In genomic region chr5:147059319-147059718, GRCm38 (mm10) we compare ENCODE assay signal across 17 mouse cellular contexts. TPM values are rescaled to one million over a fixed set of nuclear protein-coding genes. Genes with fewer than 3 reads are reported as not detected.
DNase-seq lines count a peak whose midpoint lies in the region; ATAC-seq and TF ChIP-seq lines count a peak whose summit lies in the region.
"Had no signal": no experiment of that assay in that cellular context is flagged by ENCODE, and none has a peak within 500 bp of the region (broad histone marks: within the 10 kb centered on the region; RNA-seq: fewer than 3 reads in every experiment).

No protein-coding gene starts in this region.

- peak in 1 of 2 experiments; percentile 61 for DNase-seq in cerebellum, adult 2 months
- no peak for DNase-seq in cerebellum, postnatal 4 days (ENCODE audit: low spot score in 2 of 2)
- DNase-seq in A20 (ENCODE audit: low read depth, low spot score) = peak; percentile 84
- DNase-seq in layer of hippocampus, postnatal 36 days = no peak
- DNase-seq in right cerebral cortex, postnatal 25 days = no peak
- DNase-seq: lung, embryonic 14.5 days had no signal

- H3K27me3 ChIP-seq in cerebellum, adult 2 months (ENCODE audit: control insufficient read depth, insufficient read depth, low read length) = no peaks in the 10 kb centered on the region
- no peaks in the 10 kb centered on the region for H3K27me3 ChIP-seq in intestine, embryonic 15.5 days (replicated peaks)
- no peaks in the 10 kb centered on the region for H3K27me3 ChIP-seq in heart, embryonic 12.5 days (replicated peaks)
- H3K27me3 ChIP-seq: heart, embryonic 15.5 days; Patski had no signal

- no peaks in the 10 kb centered on the region for H3K36me3 ChIP-seq in intestine, embryonic 15.5 days
- H3K36me3 ChIP-seq in heart, embryonic 12.5 days = no peaks in the 10 kb centered on the region
- H3K36me3 ChIP-seq: heart, embryonic 15.5 days; hindbrain, embryonic 10.5 days had no signal

- H3K4me1 ChIP-seq in cerebellum, adult 2 months (ENCODE audit: control insufficient read depth, insufficient read depth, low read length) = peaks cover 48% of the 10 kb centered on the region
- H3K4me1 ChIP-seq in intestine, embryonic 15.5 days (replicated peaks) = peaks cover 18% of the 10 kb centered on the region; the same call in 1 of the 2 replicates
- peaks cover 57% of the 10 kb centered on the region for H3K4me1 ChIP-seq in heart, embryonic 12.5 days (replicated peaks)

- ATAC-seq in intestine, embryonic 15.5 days = peak; percentile 26; the same call in 1 of the 2 replicates
- ATAC-seq in megakaryocyte, adult 5-6 weeks (ENCODE audit: poor library complexity, severe bottlenecking) = peak; percentile 79
- no peak for ATAC-seq in heart, embryonic 12.5 days (ENCODE audit: insufficient number of reproducible peaks, low FRiP score)
- ATAC-seq: activated CD4-positive, CD25-positive, alpha-beta regulatory T cell, adult 4 months; forebrain, embryonic 14.5 days; Patski had no signal

- WGBS in cerebellum, adult 2 months = 46% methylated on average over 9 of the region's 9 CpGs
- 64% methylated on average over 9 of the region's 9 CpGs for WGBS in intestine, embryonic 15.5 days
- WGBS in heart, embryonic 12.5 days = 87% methylated on average over 9 of the region's 9 CpGs

- no peak overlapping the region for H3K9ac ChIP-seq in intestine, embryonic 15.5 days
- H3K9ac ChIP-seq in heart, embryonic 12.5 days = no peak overlapping the region
- H3K9ac ChIP-seq: heart, embryonic 15.5 days; lung, embryonic 14.5 days had no signal

- no peak for TF ChIP-seq POLR2A in cerebellum, adult 2 months (IDR thresholded peaks at IDR 0.05; ENCODE audit: borderline replicate concordance, insufficient read depth, low read length)

- H3K27ac ChIP-seq in cerebellum, adult 2 months (ENCODE audit: insufficient read depth, low read length) = peak overlapping the region; percentile 98
- H3K27ac ChIP-seq in intestine, embryonic 15.5 days = no peak overlapping the region
- no peak overlapping the region for H3K27ac ChIP-seq in heart, embryonic 12.5 days (ENCODE audit: poor library complexity, severe bottlenecking)
- H3K27ac ChIP-seq: heart, embryonic 15.5 days; hindbrain, embryonic 10.5 days; left cerebral cortex, adult 2 months had no signal

- H3K4me2 ChIP-seq in intestine, embryonic 15.5 days (replicated peaks) = no peak overlapping the region
- H3K4me2 ChIP-seq in heart, embryonic 12.5 days = no peak overlapping the region
- H3K4me2 ChIP-seq: heart, embryonic 15.5 days; lung, embryonic 14.5 days; midbrain, embryonic 11.5 days had no signal

- no peak for TF ChIP-seq CTCF in cerebellum, adult 2 months (IDR thresholded peaks at IDR 0.05; ENCODE audit: borderline replicate concordance, insufficient read depth, low read depth, low read length)

- H3K4me3 ChIP-seq in cerebellum, adult 2 months (replicated peaks; ENCODE audit: insufficient read depth, low read depth, low read length) = peak overlapping the region; percentile 7
- no peak overlapping the region for H3K4me3 ChIP-seq in intestine, embryonic 15.5 days (replicated peaks)
- no peak overlapping the region for H3K4me3 ChIP-seq in heart, embryonic 12.5 days
- H3K4me3 ChIP-seq: erythroblast, embryonic 14.5 days; heart, embryonic 15.5 days; hindbrain, embryonic 10.5 days; left cerebral cortex, adult 2 months had no signal

- H3K9me3 ChIP-seq in intestine, embryonic 15.5 days = no peaks in the 10 kb centered on the region
- H3K9me3 ChIP-seq in heart, embryonic 12.5 days (replicated peaks) = no peaks in the 10 kb centered on the region
- H3K9me3 ChIP-seq: heart, embryonic 15.5 days; hindbrain, embryonic 10.5 days had no signal

RNA-seq across cellular contexts. Expression of gene Lnx2, which starts 17.1 kb away (rescaled TPM):
- 15.9 and 16.8 TPM in 2 replicates for polyA plus RNA-seq in cerebellum, adult 2 months (2012; rRNA removed)
- 13.3 and 15.0 TPM in 2 replicates for polyA plus RNA-seq in intestine, embryonic 15.5 days (2015; fragmentation: Nextera tagmentation; extraction: Ambion mirVana)
- 5.0 and 6.8 TPM in 2 replicates for total RNA-seq in megakaryocyte, adult 5-6 weeks (2015)
- total RNA-seq in megakaryocyte, adult 5-6 weeks (2017) = 9.7 and 10.4 TPM in 2 replicates
- 14.0 and 14.3 TPM in 2 replicates for polyA plus RNA-seq in heart, embryonic 12.5 days (2016; fragmentation: Nextera tagmentation; extraction: Ambion mirVana)
- 1 to 10 TPM; 5.6 to 6.2 TPM for total RNA-seq in layer of hippocampus, postnatal 36 days (2021)

RNA-seq across cellular contexts. Expression of gene Polr1d, which starts 17.5 kb away (rescaled TPM):
- 85.0 and 89.2 TPM in 2 replicates for polyA plus RNA-seq in cerebellum, adult 2 months (2012; rRNA removed)
- 151 and 155 TPM in 2 replicates for polyA plus RNA-seq in intestine, embryonic 15.5 days (2015; fragmentation: Nextera tagmentation; extraction: Ambion mirVana)
- total RNA-seq in megakaryocyte, adult 5-6 weeks (2015) = 126 and 134 TPM in 2 replicates
- 107 and 113 TPM in 2 replicates for total RNA-seq in megakaryocyte, adult 5-6 weeks (2017)
- 91.3 and 94.0 TPM in 2 replicates for polyA plus RNA-seq in heart, embryonic 12.5 days (2016; fragmentation: Nextera tagmentation; extraction: Ambion mirVana)
- total RNA-seq in layer of hippocampus, postnatal 36 days (2021) = 10 to 100 TPM; 64.7 to 68.5 TPM
